Mouse (Mus musculus) lung, postnatal 25 days (tissue): ENCODE data around the gene H2-M9.

ENCODE experiments used
- DNase-seq: peaks from one replicate; pipeline ENCODE4 v3.0.0; 2022; ENCODE audit warnings: low spot score

H2-M9 gene

DNA sequence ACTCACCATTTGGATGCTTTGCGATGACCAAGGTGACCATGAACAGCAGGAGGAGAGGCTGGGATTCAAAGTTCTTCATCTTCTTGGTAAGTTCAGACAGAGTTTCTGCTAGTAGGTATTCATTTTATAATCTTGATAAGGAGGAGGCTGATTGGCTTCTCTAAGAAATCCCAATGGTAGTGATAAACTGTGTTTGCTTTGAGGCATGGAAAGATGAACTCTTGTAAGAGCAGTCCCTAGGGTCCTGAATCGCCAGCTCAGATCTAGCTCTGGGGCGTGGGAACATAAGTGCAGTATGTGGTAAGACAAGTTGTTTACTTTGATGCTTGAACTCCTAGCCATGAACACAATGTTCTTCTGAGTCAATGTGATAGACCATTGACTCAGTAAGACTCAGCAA is at the start of gene H2-M9:
Gene H2-M9, minus strand, starts transcription at position 101 of the 400 bp plus-strand sequence.
- no peak for DNase-seq

DNA sequence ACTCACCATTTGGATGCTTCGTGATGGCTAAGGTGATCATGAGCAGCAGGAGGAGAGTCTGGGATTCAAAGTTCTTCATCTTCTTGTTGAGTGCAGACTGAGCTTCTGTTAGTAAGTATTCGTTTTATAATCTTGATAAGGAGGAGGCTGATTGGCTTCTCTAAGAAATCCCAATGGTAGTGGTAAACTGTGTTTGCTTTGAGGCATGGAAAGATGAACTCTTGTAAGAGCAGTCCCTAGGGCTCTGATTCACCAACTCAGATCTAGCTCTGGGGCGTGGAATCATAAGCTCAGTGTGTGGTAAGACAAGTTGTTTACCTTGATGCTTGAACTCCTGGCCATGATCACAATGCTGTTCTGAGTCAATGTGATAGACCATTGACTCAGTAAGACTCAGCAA is 29.7 kb upstream of the H2-M9 start, which contains the start of gene H2-M1:
Gene H2-M1, minus strand, starts transcription at position 101 of the 400 bp plus-strand sequence.
- DNase-seq, result no peak
